Mouse (Mus musculus): Measurements from ENCODE around the gene Ppp1r2. TPM values are rescaled to one million over a fixed set of nuclear protein-coding genes. Genes with fewer than 3 reads are reported as not detected.
A peak's percentile ranks its signal among the peaks of the same experiment; 100 is the strongest.

Gene Ppp1r2
- polyA plus RNA-seq, 1 experiment from 2014 or later = 87.7 TPM

- ATAC-seq (replicated peaks; ENCODE audit: low FRiP score) = no peak
- Histone ChIP-seq H3K4me1 (peaks cover 23% of the 10 kb centered on the region), H3K9ac (no peak overlapping the region), H3K27ac (no peak overlapping the region), H3K4me2 (no peak overlapping the region), H3K4me3 (replicated peaks) (no peak overlapping the region), H3K27me3 (no peaks in the 10 kb centered on the region), H3K36me3 (no peaks in the 10 kb centered on the region), H3K9me3 (replicated peaks) (no peaks in the 10 kb centered on the region)
- 56% methylated on average over 5 of the region's 5 CpGs for WGBS
These were observed 43.5 kb downstream of the Ppp1r2 start for GRCm38 (mm10) chr16:31231591-31231990.

- Histone ChIP-seq H3K4me1 (no peaks in the 10 kb centered on the region), H3K27ac (no peak overlapping the region), H3K36me3 (no peaks in the 10 kb centered on the region), H3K4me2 (no peak overlapping the region), H3K9ac (no peak overlapping the region), H3K9me3 (replicated peaks) (no peaks in the 10 kb centered on the region), H3K4me3 (replicated peaks) (no peak overlapping the region), H3K27me3 (no peaks in the 10 kb centered on the region)
- 90% methylated on average over 1 of the region's 1 CpGs for WGBS
- ATAC-seq (replicated peaks; ENCODE audit: low FRiP score) = no peak
These were observed 47.3 kb downstream of the Ppp1r2 start for GRCm38 (mm10) chr16:31227746-31228145.

- H3K4me3 ChIP-seq (replicated peaks) = no peak overlapping the region
- no peaks in the 10 kb centered on the region; the same call in 1 of the 2 replicates for H3K9me3 ChIP-seq (replicated peaks)
- H3K27me3 ChIP-seq = no peaks in the 10 kb centered on the region
- H3K4me2 ChIP-seq = no peak overlapping the region
- no peak overlapping the region for H3K9ac ChIP-seq
- H3K27ac ChIP-seq = no peak overlapping the region
- H3K4me1 ChIP-seq = no peaks in the 10 kb centered on the region
- H3K36me3 ChIP-seq = no peaks in the 10 kb centered on the region
- 93% methylated on average over 4 of the region's 4 CpGs for WGBS
- no peak for ATAC-seq (replicated peaks; ENCODE audit: low FRiP score)
These were observed 59.8 kb downstream of the Ppp1r2 start for GRCm38 (mm10) chr16:31215271-31215670.

GRCm38 (mm10) chr16:31213463-31213862 is 61.6 kb downstream of the Ppp1r2 start:
- WGBS = 87% methylated on average over 6 of the region's 6 CpGs

GRCm38 (mm10) chr16:31211503-31211902 is 63.6 kb downstream of the Ppp1r2 start:
- H3K4me1 ChIP-seq = peaks cover 8% of the 10 kb centered on the region; the same call in 1 of the 2 replicates
- H3K9ac ChIP-seq = no peak overlapping the region
- H3K36me3 ChIP-seq = no peaks in the 10 kb centered on the region
- 78% methylated on average over 9 of the region's 9 CpGs for WGBS
- no peak for ATAC-seq (replicated peaks; ENCODE audit: low FRiP score)
- no peak overlapping the region for H3K4me3 ChIP-seq (replicated peaks)
- no peaks in the 10 kb centered on the region for H3K27me3 ChIP-seq
- H3K27ac ChIP-seq = no peak overlapping the region
- H3K9me3 ChIP-seq (replicated peaks) = no peaks in the 10 kb centered on the region; the same call in 1 of the 2 replicates
- no peak overlapping the region for H3K4me2 ChIP-seq

More at GRCm38 (mm10) chr16:31213463-31213862, 61.6 kb downstream of the Ppp1r2 start:
- Histone ChIP-seq H3K36me3 (no peaks in the 10 kb centered on the region), H3K4me3 (replicated peaks) (no peak overlapping the region), H3K27ac (no peak overlapping the region), H3K27me3 (no peaks in the 10 kb centered on the region), H3K9ac (no peak overlapping the region), H3K4me2 (no peak overlapping the region), H3K4me1 (peaks cover 3% of the 10 kb centered on the region; the same call in 1 of the 2 replicates), H3K9me3 (replicated peaks) (no peaks in the 10 kb centered on the region; the same call in 1 of the 2 replicates)
- no peak for ATAC-seq (replicated peaks; ENCODE audit: low FRiP score)

- no peak overlapping the region for H3K9ac ChIP-seq
- H3K36me3 ChIP-seq = no peaks in the 10 kb centered on the region
- no peak overlapping the region for H3K4me2 ChIP-seq
- H3K9me3 ChIP-seq (replicated peaks) = no peaks in the 10 kb centered on the region
- H3K4me3 ChIP-seq (replicated peaks) = no peak overlapping the region
- H3K27me3 ChIP-seq = no peaks in the 10 kb centered on the region
- H3K4me1 ChIP-seq = peaks cover 8% of the 10 kb centered on the region; the same call in 1 of the 2 replicates
- no peak overlapping the region for H3K27ac ChIP-seq
- WGBS = 58% methylated on average over 4 of the region's 4 CpGs
- ATAC-seq (replicated peaks; ENCODE audit: low FRiP score) = no peak
These were observed 64.6 kb downstream of the Ppp1r2 start for GRCm38 (mm10) chr16:31210453-31210852.

GRCm38 (mm10) chr16:31209911-31210310 is 65.2 kb downstream of the Ppp1r2 start:
- H3K9ac ChIP-seq = no peak overlapping the region
- 44% methylated on average over 5 of the region's 5 CpGs for WGBS
- H3K4me2 ChIP-seq = no peak overlapping the region
- H3K9me3 ChIP-seq (replicated peaks) = no peaks in the 10 kb centered on the region
- H3K4me3 ChIP-seq (replicated peaks) = no peak overlapping the region
- peaks cover 8% of the 10 kb centered on the region; the same call in 1 of the 2 replicates for H3K4me1 ChIP-seq
- no peak overlapping the region for H3K27ac ChIP-seq
- no peaks in the 10 kb centered on the region for H3K27me3 ChIP-seq
- H3K36me3 ChIP-seq = no peaks in the 10 kb centered on the region
- no peak for ATAC-seq (replicated peaks; ENCODE audit: low FRiP score)

GRCm38 (mm10) chr16:31205726-31206125 is 69.4 kb downstream of the Ppp1r2 start:
- Histone ChIP-seq H3K4me3 (replicated peaks) (no peak overlapping the region), H3K36me3 (no peaks in the 10 kb centered on the region), H3K4me1 (peaks cover 10% of the 10 kb centered on the region; the same call in 1 of the 2 replicates), H3K9ac (no peak overlapping the region), H3K4me2 (no peak overlapping the region), H3K27ac (no peak overlapping the region), H3K27me3 (no peaks in the 10 kb centered on the region), H3K9me3 (replicated peaks) (no peaks in the 10 kb centered on the region)
- ATAC-seq (replicated peaks; ENCODE audit: low FRiP score) = no peak
- WGBS = 86% methylated on average over 7 of the region's 7 CpGs

- no peaks in the 10 kb centered on the region for H3K27me3 ChIP-seq
- 93% methylated on average over 8 of the region's 8 CpGs for WGBS
- no peaks in the 10 kb centered on the region for H3K36me3 ChIP-seq
- H3K4me1 ChIP-seq = peaks cover 10% of the 10 kb centered on the region; the same call in 1 of the 2 replicates
- no peak for ATAC-seq (replicated peaks; ENCODE audit: low FRiP score)
- H3K9ac ChIP-seq = no peak overlapping the region
- no peaks in the 10 kb centered on the region for H3K9me3 ChIP-seq (replicated peaks)
- H3K27ac ChIP-seq = no peak overlapping the region
- H3K4me2 ChIP-seq = no peak overlapping the region
- H3K4me3 ChIP-seq (replicated peaks) = no peak overlapping the region
These were observed 69.9 kb downstream of the Ppp1r2 start for GRCm38 (mm10) chr16:31205187-31205586.

GRCm38 (mm10) chr16:31204216-31204615 is 70.9 kb downstream of the Ppp1r2 start:
- no peak overlapping the region for H3K4me3 ChIP-seq (replicated peaks)
- no peak overlapping the region for H3K4me2 ChIP-seq
- peaks cover 16% of the 10 kb centered on the region for H3K4me1 ChIP-seq
- H3K27me3 ChIP-seq = no peaks in the 10 kb centered on the region
- no peak overlapping the region for H3K27ac ChIP-seq
- H3K36me3 ChIP-seq = no peaks in the 10 kb centered on the region
- 77% methylated on average over 1 of the region's 1 CpGs for WGBS
- no peaks in the 10 kb centered on the region for H3K9me3 ChIP-seq (replicated peaks)
- no peak for ATAC-seq (replicated peaks; ENCODE audit: low FRiP score)
- no peak overlapping the region for H3K9ac ChIP-seq

- 81% methylated on average over 2 of the region's 2 CpGs for WGBS
- Histone ChIP-seq H3K9me3 (replicated peaks) (no peaks in the 10 kb centered on the region), H3K4me3 (replicated peaks) (0 out of 2 replicates have a peak overlapping the region, but pooled peaks have one; percentile 95), H3K9ac (0 out of 2 replicates have a peak overlapping the region, but pooled peaks have one; percentile 80), H3K4me1 (peaks cover 17% of the 10 kb centered on the region), H3K27me3 (no peaks in the 10 kb centered on the region), H3K4me2 (peak overlapping the region; percentile 84), H3K27ac (no peak overlapping the region), H3K36me3 (no peaks in the 10 kb centered on the region)
- ATAC-seq (replicated peaks; ENCODE audit: low FRiP score) = no peak
These were observed 73.4 kb downstream of the Ppp1r2 start for GRCm38 (mm10) chr16:31201704-31202103.

All from kidney, embryonic 15.5 days (tissue).